Mouse (Mus musculus): ENCODE results near the gene Mcam.

DNA sequence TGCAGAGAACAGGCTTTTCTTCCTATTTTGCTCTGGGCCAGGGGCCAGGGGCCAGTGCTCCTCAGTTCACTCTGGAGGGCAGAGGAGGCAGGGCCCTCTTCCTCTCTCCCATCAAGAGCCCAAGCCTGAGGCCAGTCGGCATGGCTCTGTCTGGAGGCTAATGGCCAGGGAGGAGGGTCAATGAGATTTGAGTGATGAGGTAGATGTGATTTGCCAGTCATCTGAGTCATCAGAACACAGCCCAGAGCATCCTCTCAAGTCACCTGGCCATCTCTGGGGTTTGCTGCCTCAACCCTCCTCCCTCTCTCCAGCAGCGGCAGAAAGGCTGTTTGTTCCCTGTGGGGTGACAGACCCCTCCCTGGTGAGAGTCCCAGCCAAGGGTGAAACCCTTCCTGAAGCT is 982 bp upstream of the Mcam start:
- TF ChIP-seq EP300 (IDR thresholded peaks at IDR 0.05; ENCODE audit: low read depth) (no peak), CTCF (IDR thresholded peaks at IDR 0.05; ENCODE audit: low read depth) (no peak)

Data from liver, embryonic 14.5 days (tissue).